Mouse (Mus musculus): Measurements from ENCODE around the gene Hacl1. TPM values are rescaled to one million over a fixed set of nuclear protein-coding genes. Genes with fewer than 3 reads are reported as not detected.

The Hacl1 gene
- total RNA-seq, 4 experiments from 2014 or later: 5.9 to 7.6 (median 6.4) TPM

Other genes with a start within 250 kb of the Hacl1 start
- gene Sh3bp5, start 205.2 kb downstream of the Hacl1 start, total RNA-seq (2022): 10 to 100 TPM; 38.1 to 56.9 (median 50.0) TPM
- 10 to 100 TPM in 2 of 4 experiments, 1 to 10 TPM in 2; 8.5 to 13.8 (median 9.7) TPM for gene Eaf1, start 146.9 kb downstream of the Hacl1 start, total RNA-seq (2022)
- gene Mettl6, start 146.2 kb downstream of the Hacl1 start, total RNA-seq (2022): 10 to 100 TPM in 1 of 4 experiments, 1 to 10 TPM in 3; 5.6 to 10.3 (median 7.0) TPM
- gene Colq, start 49.9 kb downstream of the Hacl1 start, total RNA-seq (2022): 1 to 10 TPM; 5.7 to 7.2 (median 6.1) TPM
- not detected for gene Gm49387, start 408 bp downstream of the Hacl1 start, total RNA-seq (2022)
- gene Btd, start 258 bp downstream of the Hacl1 start, total RNA-seq (2022): 1 to 10 TPM; 3.6 to 5.5 (median 4.4) TPM
- 10 to 100 TPM; 46.0 to 65.1 (median 49.5) TPM for gene Ankrd28, start 189.4 kb upstream of the Hacl1 start, total RNA-seq (2022)

All from gastrocnemius, adult 8-10 months (tissue).